Mouse (Mus musculus) right cerebral cortex, postnatal 4 days (tissue): ENCODE results near the gene 3110040N11Rik.

Source experiments
- DNase-seq: peaks from one replicate; pipeline ENCODE4 v3.0.0-alpha.2; 2022

Gene 3110040N11Rik

DNA sequence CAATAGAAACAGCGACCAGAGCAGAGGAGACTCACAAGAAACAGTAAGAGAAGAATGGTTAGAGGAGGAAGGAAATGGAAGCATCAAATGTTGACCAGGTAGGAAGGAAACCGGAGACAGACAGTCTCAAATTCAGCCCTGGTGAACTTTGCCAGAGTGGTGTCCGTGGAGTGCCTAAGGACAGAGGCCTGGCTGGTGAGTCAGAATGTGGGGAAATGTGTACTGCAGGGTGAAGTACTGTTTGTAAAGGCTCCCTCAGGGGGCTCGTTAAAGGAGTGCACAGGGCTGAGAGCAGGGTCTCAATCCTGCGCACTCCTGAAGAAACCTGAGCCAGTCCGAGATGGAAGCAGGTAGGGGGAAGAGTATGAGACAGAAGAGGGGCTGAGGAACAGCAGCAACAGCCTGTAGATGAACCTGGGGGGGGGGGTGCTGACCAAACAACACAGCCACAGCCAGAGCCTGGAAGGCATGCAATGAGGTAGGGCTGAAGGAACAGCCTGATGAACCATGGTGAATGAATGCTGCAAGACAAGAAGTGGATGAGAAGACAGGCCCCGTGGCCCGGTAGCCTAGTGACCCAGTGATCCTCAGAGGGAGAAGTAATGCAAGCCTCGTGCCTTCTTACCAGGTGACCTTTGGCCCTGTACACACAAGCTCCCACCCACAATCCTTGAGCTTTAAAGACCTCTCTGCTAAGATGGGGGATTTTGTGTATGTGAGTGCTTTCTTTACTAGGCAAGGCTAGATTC lies 53.8 kb downstream of the 3110040N11Rik start:
- DNase-seq, result no peak

DNA sequence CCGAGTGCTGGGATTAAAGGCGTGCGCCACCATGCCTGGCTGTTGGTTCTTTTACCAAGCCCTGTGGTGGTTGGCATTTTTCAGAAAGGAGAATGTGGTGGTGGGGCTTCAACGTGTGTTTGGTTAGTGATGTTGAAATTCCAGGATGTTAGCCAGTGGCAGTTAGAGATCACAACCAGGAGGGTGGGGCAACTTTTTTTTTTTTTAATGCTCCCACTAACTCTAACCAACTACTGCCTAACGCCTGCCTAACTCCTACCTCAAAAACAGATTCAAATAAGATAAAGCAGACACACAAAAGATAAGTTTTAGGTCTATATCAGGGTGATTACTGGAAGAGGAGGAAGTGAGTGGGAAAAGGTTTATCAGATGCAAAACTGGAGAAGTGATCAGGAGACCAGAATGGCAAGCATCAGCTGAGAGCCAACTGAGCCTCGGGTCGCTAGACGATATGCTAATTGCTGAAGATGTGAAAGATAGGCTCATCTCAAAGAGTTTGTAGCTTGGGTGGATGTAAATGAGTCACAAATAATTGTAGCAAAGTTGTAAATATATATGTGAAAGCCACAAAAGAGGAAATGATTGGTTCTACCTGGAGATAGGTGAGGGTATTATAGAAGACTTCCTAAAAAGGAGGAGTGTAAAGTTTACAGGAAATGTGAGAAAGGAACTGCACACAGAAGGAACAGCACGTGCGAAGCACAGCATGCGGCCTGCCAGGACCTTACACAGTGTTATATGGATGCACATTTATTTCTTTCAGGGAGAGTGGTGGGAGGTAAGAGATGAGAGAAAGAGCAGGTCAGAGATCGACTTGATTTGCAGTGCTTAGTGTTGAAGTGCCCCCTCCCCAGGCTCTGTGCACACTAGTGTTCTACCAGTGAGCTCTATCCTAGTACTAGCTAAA lies 56.8 kb downstream of the 3110040N11Rik start:
- no peak for DNase-seq
